Mouse (Mus musculus) G1E (cell line): ENCODE measurements around the gene Copz1. TPM values are rescaled to one million over a fixed set of nuclear protein-coding genes. Genes with fewer than 3 reads are reported as not detected.

Experiments used
- ATAC-seq: 2 replicates; pipeline ENCODE4 v1.8.0; 2016; ENCODE audit warnings: mild to moderate bottlenecking; ENCODE audit not compliant: insufficient number of reproducible peaks, poor library complexity, low FRiP score, severe bottlenecking; ENCODE audit errors: extremely low read depth
- DNase-seq: peaks from one replicate; pipeline ENCODE4 v3.0.0; 2012; ENCODE audit warnings: low spot score
- H3K27me3 ChIP-seq: 2 replicates; pipeline ENCODE4 v1.6.1; 2012; ENCODE audit warnings: mild to moderate bottlenecking, low read length, inconsistent platforms; ENCODE audit not compliant: insufficient read depth
- H3K36me3 ChIP-seq: replicated peaks from 2 replicates; pipeline ENCODE3; 2012; ENCODE audit warnings: mild to moderate bottlenecking, inconsistent platforms
- H3K4me1 ChIP-seq: 2 replicates; pipeline ENCODE4 v1.6.1; 2012; ENCODE audit warnings: low read depth, low read length, inconsistent platforms, mixed read lengths; ENCODE audit not compliant: insufficient read depth
- H3K4me3 ChIP-seq: 2 replicates; pipeline ENCODE4 v1.5.1; 2012; ENCODE audit warnings: low read depth, mild to moderate bottlenecking, inconsistent platforms, low read length, moderate library complexity, mixed read lengths
- H3K9me3 ChIP-seq: replicated peaks from 2 replicates; pipeline ENCODE4 v1.6.1; 2012; ENCODE audit warnings: inconsistent platforms
- CTCF ChIP-seq: IDR thresholded peaks from 2 replicates; pipeline ENCODE4 v1.5.1; 2012; ENCODE audit warnings: low read depth, low read length, inconsistent platforms, mixed read lengths
- GATA1 ChIP-seq: IDR thresholded peaks from 2 replicates; pipeline ENCODE4 v1.6.1; 2012; ENCODE audit warnings: borderline replicate concordance, low read length, inconsistent platforms, mixed read lengths
- GATA2 ChIP-seq: IDR thresholded peaks from 2 replicates; pipeline ENCODE4 v1.6.1; 2012; ENCODE audit warnings: low read depth, low read length, inconsistent platforms, borderline replicate concordance
- POLR2AphosphoS5 ChIP-seq: IDR thresholded peaks from 2 replicates; pipeline ENCODE4 v1.6.1; 2012; ENCODE audit warnings: low read depth, low read length, inconsistent platforms; ENCODE audit not compliant: insufficient replicate concordance
- TAL1 ChIP-seq: conservative IDR thresholded peaks from 2 replicates; pipeline ENCODE4 v1.6.1; 2012; ENCODE audit warnings: low read depth, low read length, inconsistent platforms, mixed read lengths
- polyA plus RNA-seq: library from polyadenylated mRNA; stranded (reverse); fragments of >175 nt; gene quantifications from 2 replicates; pipeline ENCODE4 v1.2.3, GENCODE M21; 2012
- total RNA-seq, 2 experiments: library from RNA; stranded (forward) in 1 of 2; stranded (reverse) in 1 of 2; fragments of 200-1000 nt in 1 of 2; fragments of >200 nt in 1 of 2; fragmentation: Nextera tagmentation in 1 of 2; gene quantifications; 2 replicates each; pipeline ENCODE4 v1.2.3; 2014 to 2017

Gene Copz1
- total and polyA plus RNA-seq, 3 experiments: 97.2 to 494 (median 182) TPM

- DNase-seq (no peak), ATAC-seq (no peak)
- Histone ChIP-seq H3K4me1 (peaks cover 56% of the 10 kb centered on the region), H3K27me3 (peaks cover 47% of the 10 kb centered on the region), H3K9me3 (no peaks in the 10 kb centered on the region), H3K36me3 (peaks cover 2% of the 10 kb centered on the region), H3K4me3 (peak overlapping the region; percentile 76; the same call in 1 of the 2 replicates)
- TF ChIP-seq GATA2 (no peak), CTCF (no peak), TAL1 (no peak), POLR2AphosphoS5 (no peak), GATA1 (no peak)
Observed at GRCm38 (mm10) chr15:103305792-103306645, 33.5 kb downstream of the Copz1 start.

GRCm38 (mm10) chr15:103307125-103307524 lies 34.6 kb downstream of the Copz1 start:
- DNase-seq (peak; percentile 71), ATAC-seq (peak; percentile 50; the same call in 1 of the 2 replicates)
- Histone ChIP-seq H3K36me3 (no peaks in the 10 kb centered on the region), H3K4me3 (no peak overlapping the region; the same call in 1 of the 2 replicates), H3K9me3 (no peaks in the 10 kb centered on the region), H3K27me3 (peaks cover 44% of the 10 kb centered on the region), H3K4me1 (peaks cover 50% of the 10 kb centered on the region)
- TF ChIP-seq GATA2: no peak
- TF ChIP-seq GATA1: no peak
- peak; percentile 78 for TF ChIP-seq CTCF

- Histone ChIP-seq H3K9me3 (no peaks in the 10 kb centered on the region), H3K4me3 (no peak overlapping the region), H3K27me3 (peaks cover 33% of the 10 kb centered on the region), H3K36me3 (peaks cover 8% of the 10 kb centered on the region), H3K4me1 (peaks cover 58% of the 10 kb centered on the region)
- DNase-seq: no peak
- no peak for TF ChIP-seq TAL1
- TF ChIP-seq GATA2: no peak
- no peak for TF ChIP-seq GATA1
- TF ChIP-seq CTCF: no peak
- TF ChIP-seq POLR2AphosphoS5: no peak
- ATAC-seq: no peak
Observed at GRCm38 (mm10) chr15:103308056-103308875, 35.8 kb downstream of the Copz1 start.

GRCm38 (mm10) chr15:103308876-103309580 lies 36.5 kb downstream of the Copz1 start:
- no peak for DNase-seq
- Histone ChIP-seq H3K4me3 (no peak overlapping the region), H3K36me3 (peaks cover 16% of the 10 kb centered on the region), H3K4me1 (peaks cover 62% of the 10 kb centered on the region), H3K9me3 (no peaks in the 10 kb centered on the region), H3K27me3 (peaks cover 25% of the 10 kb centered on the region)
- no peak for ATAC-seq
- TF ChIP-seq TAL1 (no peak), CTCF (no peak), GATA2 (no peak), GATA1 (no peak), POLR2AphosphoS5 (no peak)

GRCm38 (mm10) chr15:103310365-103310910 lies 37.9 kb downstream of the Copz1 start, which contains the start of gene Gpr84:
Gene Gpr84, minus strand, starts transcription at chr15:103310612.
- TF ChIP-seq GATA2: no peak
- TF ChIP-seq CTCF: no peak
- TF ChIP-seq GATA1: no peak
- no peak for TF ChIP-seq POLR2AphosphoS5
- no peak for TF ChIP-seq TAL1
- Histone ChIP-seq H3K4me1 (peaks cover 58% of the 10 kb centered on the region), H3K9me3 (no peaks in the 10 kb centered on the region), H3K27me3 (peaks cover 14% of the 10 kb centered on the region), H3K36me3 (peaks cover 30% of the 10 kb centered on the region), H3K4me3 (no peak within 1 kb of the TSS)
- DNase-seq (no peak), ATAC-seq (no peak)
